Mouse (Mus musculus): ENCODE measurements around the gene Rab35. TPM values are rescaled to one million over a fixed set of nuclear protein-coding genes. Genes with fewer than 3 reads are reported as not detected.

The Rab35 gene
- polyA plus RNA-seq (2021; fragmentation: Nextera tagmentation): 7.6 and 10.2 TPM in 2 replicates
- long read RNA-seq, experiment 1, transcript Rab35-201 (6 exons, 2,820 nt): major isoform, 10 of 25 reads
- long read RNA-seq, experiment 1, partial matches to known transcripts: 14 of 25 reads
- long read RNA-seq, experiment 1, other reads (novel, unspliced or antisense): 0 of 25 reads
- long read RNA-seq, experiment 2, partial matches to known transcripts: 14 of 17 reads
- long read RNA-seq, experiment 2, other reads (novel, unspliced or antisense): 0 of 17 reads

DNA sequence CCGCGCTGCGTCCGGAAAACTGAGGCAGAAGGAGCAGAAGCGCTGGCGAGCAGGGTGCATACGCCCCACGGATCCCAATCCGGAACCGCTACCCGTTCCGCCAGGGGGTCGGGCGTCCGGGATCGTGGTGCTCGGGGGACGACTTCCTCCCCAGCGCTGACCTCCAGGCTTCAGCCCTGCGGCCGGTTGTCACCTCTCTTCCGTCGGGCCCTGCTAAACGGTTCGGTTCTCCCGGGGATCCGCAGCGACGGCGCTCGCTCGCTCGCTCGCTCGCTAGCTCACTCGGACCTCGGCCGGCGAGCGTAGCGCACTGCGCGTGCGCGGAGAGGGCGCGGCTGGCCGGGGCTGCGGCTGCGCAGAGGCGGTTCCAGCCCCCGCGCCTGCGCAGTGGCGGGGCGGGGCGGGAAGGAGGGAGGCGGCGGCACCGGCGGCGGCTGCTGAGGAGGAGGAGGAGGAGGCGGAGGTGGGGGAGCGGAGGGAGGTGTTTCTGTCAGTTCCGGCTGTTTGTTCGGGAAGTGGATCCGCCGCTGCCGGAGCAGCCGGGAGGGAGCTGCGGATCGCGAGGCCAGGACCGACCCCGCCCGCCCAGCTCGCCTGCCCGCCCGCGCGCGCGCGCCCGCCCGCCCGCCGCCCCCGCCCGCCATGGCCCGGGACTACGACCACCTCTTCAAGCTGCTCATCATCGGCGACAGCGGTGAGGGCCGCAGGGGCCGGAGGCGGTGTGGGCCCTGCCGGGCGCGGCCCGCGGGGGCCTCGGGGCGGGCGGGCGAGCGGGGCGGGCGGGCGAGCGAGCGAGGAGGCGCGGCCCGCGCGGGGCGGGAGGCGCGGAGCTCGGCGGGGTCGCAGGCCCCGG lies at the start of gene Rab35:
Gene Rab35 (plus strand): TSS at position 404 of the 853 bp plus-strand sequence.

Other genes with a start within 250 kb of the Rab35 start
- gene Msi1, start 202.3 kb upstream of the Rab35 start, polyA plus RNA-seq (2021; fragmentation: Nextera tagmentation): 4.7 and 17.8 TPM in 2 replicates
- gene Pla2g1b, start 165.6 kb upstream of the Rab35 start, polyA plus RNA-seq (2021; fragmentation: Nextera tagmentation): not detected in 2 replicates
- gene Sirt4, start 147.2 kb upstream of the Rab35 start, polyA plus RNA-seq (2021; fragmentation: Nextera tagmentation): 6.8 and 8.8 TPM in 2 replicates
- 3.8 and 8.2 TPM in 2 replicates for gene Pxn, start 125.2 kb upstream of the Rab35 start, polyA plus RNA-seq (2021; fragmentation: Nextera tagmentation)
- 640 and 793 TPM in 2 replicates for gene Rplp0, start 72.4 kb upstream of the Rab35 start, polyA plus RNA-seq (2021; fragmentation: Nextera tagmentation)
- gene Gcn1l1, start 66.7 kb upstream of the Rab35 start, polyA plus RNA-seq (2021; fragmentation: Nextera tagmentation): 15.5 and 19.1 TPM in 2 replicates
- gene Bicdl1, start 99.7 kb downstream of the Rab35 start, polyA plus RNA-seq (2021; fragmentation: Nextera tagmentation): 16.0 and 19.4 TPM in 2 replicates
- 50.2 and 61.5 TPM in 2 replicates for gene Cit, start 213.4 kb downstream of the Rab35 start, polyA plus RNA-seq (2021; fragmentation: Nextera tagmentation)

Measured in left cerebral cortex, adult 6 months (tissue).